Mouse (Mus musculus) myocyte (in vitro differentiated cells): ENCODE data around the gene 6030408B16Rik.
A peak's percentile ranks its signal among the peaks of the same experiment; 100 is the strongest.

Experiments used
- E2F4 ChIP-seq: IDR thresholded peaks from one replicate; pipeline ENCODE4 v1.6.1; 2011; ENCODE audit warnings: mild to moderate bottlenecking, control low read depth, moderate library complexity; ENCODE audit not compliant: insufficient read depth
- MAX ChIP-seq: IDR thresholded peaks from one replicate; pipeline ENCODE4 v1.6.1; 2011; ENCODE audit warnings: low read depth, mild to moderate bottlenecking, control low read depth
- POLR2A ChIP-seq: IDR thresholded peaks from one replicate; pipeline ENCODE4 v1.6.1; 2011; ENCODE audit warnings: low read depth, mild to moderate bottlenecking, control low read depth, moderate library complexity; ENCODE audit not compliant: insufficient read length
- SRF ChIP-seq: IDR thresholded peaks from one replicate; pipeline ENCODE4 v1.6.1; 2011; ENCODE audit warnings: low read depth; ENCODE audit not compliant: control insufficient read depth, insufficient read length
- TCF3 ChIP-seq: IDR thresholded peaks from one replicate; pipeline ENCODE4 v1.6.1; 2011; ENCODE audit warnings: low read depth, control low read depth; ENCODE audit not compliant: insufficient read length
- USF1 ChIP-seq: IDR thresholded peaks from one replicate; pipeline ENCODE4 v1.6.1; 2011; ENCODE audit warnings: low read depth, mild to moderate bottlenecking, control low read depth, moderate library complexity

DNA sequence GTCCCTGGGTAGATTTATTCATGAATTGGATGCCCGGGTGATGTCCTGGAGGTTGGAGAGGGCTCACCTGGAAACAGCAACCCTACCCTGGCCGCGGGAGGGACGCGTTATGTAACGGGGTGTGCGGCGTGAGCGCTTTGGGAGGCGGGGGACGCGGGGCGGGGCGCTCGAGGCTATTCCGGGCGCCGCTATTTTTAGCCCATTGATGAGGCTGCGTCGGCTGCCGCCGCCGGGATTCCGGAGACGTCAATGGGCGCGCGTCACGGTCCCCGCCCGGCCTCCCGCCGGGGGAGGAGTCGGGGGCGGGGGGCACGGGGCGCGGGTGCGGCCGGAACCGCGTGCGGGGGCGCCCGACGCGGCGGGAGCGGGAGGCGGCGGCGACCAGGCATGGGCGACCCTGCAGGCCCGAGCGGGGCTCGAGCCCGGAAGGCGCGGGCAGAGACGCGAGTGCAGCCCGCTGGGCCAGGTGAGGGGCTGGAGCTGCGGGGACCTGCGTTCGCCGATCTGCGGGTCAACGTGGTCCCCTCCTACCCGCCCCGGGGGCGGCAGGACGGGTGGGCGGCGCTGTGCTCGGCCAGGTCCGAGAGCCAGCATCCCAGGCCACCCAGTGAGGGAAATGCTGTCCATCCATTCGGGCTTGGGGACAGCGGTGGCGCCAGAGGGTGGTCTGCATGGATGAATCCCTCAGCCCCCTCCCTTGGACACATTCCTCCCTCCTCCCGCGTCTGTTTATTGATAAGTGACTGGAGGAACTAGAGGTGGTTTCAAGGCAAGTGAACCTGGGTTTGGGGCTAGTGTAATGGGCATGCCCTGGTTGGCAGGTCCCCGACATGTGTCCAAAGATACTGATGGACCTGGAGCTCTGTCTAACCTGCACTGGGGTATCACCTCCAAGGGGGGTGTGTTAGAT is 38.9 kb upstream of the 6030408B16Rik start, which contains the start of gene Nr4a1:
- TF ChIP-seq TCF3 (no peak), MAX (no peak), SRF (no peak), POLR2A (peak; percentile 59), USF1 (no peak), E2F4 (no peak)
